Mouse (Mus musculus): ENCODE data around the gene Ccl21a. TPM values are rescaled to one million over a fixed set of nuclear protein-coding genes. Genes with fewer than 3 reads are reported as not detected.
"Not testable (repeated sequence)": the region's sequence is repeated elsewhere in the genome, so short reads cannot be mapped to it uniquely, and the experiment has no call there.

The Ccl21a gene
- polyA plus RNA-seq (2012), result not detected in 2 replicates

DNA sequence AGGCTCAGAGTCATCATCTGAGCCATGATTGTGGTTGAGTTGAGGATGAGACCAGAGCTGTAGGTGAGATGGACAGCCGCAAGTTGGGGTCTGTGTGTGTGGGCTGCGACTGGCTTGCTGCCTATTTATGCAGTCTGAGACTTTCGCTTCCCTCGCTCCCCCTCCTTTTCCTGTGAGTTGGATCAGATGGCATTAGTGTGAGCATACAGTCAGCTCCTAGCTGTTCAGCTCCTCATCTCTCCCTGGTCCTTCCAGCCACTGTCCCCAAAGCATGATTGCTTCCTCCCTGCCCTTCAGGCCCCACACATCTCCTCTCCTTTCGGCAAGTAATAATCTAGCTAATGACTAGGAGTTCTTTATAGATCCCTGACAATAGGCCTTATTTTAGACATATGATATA lies at the start of gene Ccl21a:
TSS of gene Ccl21a (minus strand) at position 101 of the 400 bp plus-strand sequence.
- H3K4me1 ChIP-seq (ENCODE audit: control insufficient read depth); H3K36me3 ChIP-seq (ENCODE audit: control insufficient read depth); H3K4me3 ChIP-seq (replicated peaks); H3K27me3 ChIP-seq (ENCODE audit: control insufficient read depth); H3K9me3 ChIP-seq (ENCODE audit: control insufficient read depth, low read length): not testable (repeated sequence)

DNA sequence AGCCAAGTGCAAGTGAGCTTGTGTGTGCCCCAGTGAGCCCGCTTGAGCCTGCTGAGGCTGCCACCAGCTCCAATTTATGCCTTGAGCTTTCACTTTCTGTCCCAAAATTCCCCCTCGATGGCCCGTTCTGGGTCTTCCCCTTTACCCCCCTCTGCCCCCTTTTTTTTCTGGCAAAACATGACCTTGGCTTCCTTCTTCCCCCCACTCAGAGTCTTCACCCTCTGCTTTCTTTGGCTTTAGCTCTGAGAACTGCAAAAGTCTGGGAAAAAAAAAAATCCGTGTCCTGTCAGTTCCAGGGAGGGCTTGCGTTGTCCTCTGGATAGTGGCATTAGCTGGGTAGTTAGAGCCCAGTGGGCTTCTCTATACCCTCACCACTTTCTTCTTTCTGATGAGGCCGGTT lies 17.3 kb downstream of the Ccl21a start, which contains the start of gene Ccl19:
TSS of gene Ccl19 (minus strand) at position 101 of the 400 bp plus-strand sequence.
- H3K4me3 ChIP-seq (replicated peaks); H3K4me1 ChIP-seq (ENCODE audit: control insufficient read depth); H3K9me3 ChIP-seq (ENCODE audit: control insufficient read depth, low read length); H3K36me3 ChIP-seq (ENCODE audit: control insufficient read depth); H3K27me3 ChIP-seq (ENCODE audit: control insufficient read depth): not testable (repeated sequence)

DNA sequence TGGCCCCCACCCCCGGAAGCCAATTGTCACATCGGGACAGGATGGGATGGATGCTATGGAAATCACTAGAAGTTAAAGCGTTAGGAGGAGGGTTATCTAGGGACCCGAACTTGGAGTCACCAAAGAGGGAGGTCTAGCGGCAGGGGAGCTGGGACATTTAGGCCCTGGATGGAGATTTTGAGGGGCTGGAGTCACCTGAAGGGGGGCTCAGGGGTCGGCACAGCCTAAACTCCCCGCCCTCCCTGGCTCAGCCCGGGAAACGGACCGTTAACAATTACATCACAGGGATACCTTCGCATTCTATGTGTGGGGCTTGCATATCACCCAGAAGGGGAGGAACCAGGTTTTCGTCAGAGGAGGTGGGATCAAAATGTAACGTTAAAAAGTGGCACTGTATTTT lies 38.5 kb downstream of the Ccl21a start, which contains the start of gene 4930578G10Rik:
TSS of gene 4930578G10Rik (plus strand) at position 301 of the 400 bp plus-strand sequence.
- H3K9me3 ChIP-seq (ENCODE audit: control insufficient read depth, low read length); H3K4me3 ChIP-seq (replicated peaks); H3K36me3 ChIP-seq (ENCODE audit: control insufficient read depth); H3K27me3 ChIP-seq (ENCODE audit: control insufficient read depth); H3K4me1 ChIP-seq (ENCODE audit: control insufficient read depth): not testable (repeated sequence)

Other genes with a start within 250 kb of the Ccl21a start
- gene Fam205a2, start 245.8 kb downstream of the Ccl21a start, polyA plus RNA-seq (2012), result not detected in 2 replicates
- not detected in 2 replicates for gene Gm10591, start 161.8 kb downstream of the Ccl21a start, polyA plus RNA-seq (2012)
- not detected in 2 replicates for gene Gm2564, start 144.3 kb downstream of the Ccl21a start, polyA plus RNA-seq (2012)
- gene Ccl27b, start 118.7 kb downstream of the Ccl21a start, polyA plus RNA-seq (2012), result not detected in 2 replicates
- gene Il11ra2, start 112.1 kb downstream of the Ccl21a start, polyA plus RNA-seq (2012), result 0.03 TPM in 1 of 2 replicates, not detected in the other
- gene 4930578G10Rik, start 38.4 kb downstream of the Ccl21a start, polyA plus RNA-seq (2012), result not detected in 2 replicates
- gene Ccl19, start 17.4 kb downstream of the Ccl21a start, polyA plus RNA-seq (2012), result not detected in 2 replicates
- 0.01 TPM in 1 of 2 replicates, not detected in the other for gene Fam205a1, start 79.9 kb upstream of the Ccl21a start, polyA plus RNA-seq (2012)
- gene Gm12394, start 82.8 kb upstream of the Ccl21a start, polyA plus RNA-seq (2012), result not detected in 2 replicates
- not detected in 2 replicates for gene Fam205c, start 100.2 kb upstream of the Ccl21a start, polyA plus RNA-seq (2012)
- gene Phf24, start 142.7 kb upstream of the Ccl21a start, polyA plus RNA-seq (2012), result not detected in 2 replicates
- gene Dnajb5, start 175.8 kb upstream of the Ccl21a start, polyA plus RNA-seq (2012), result 0.01 TPM in 1 of 2 replicates, not detected in the other
- not detected in 2 replicates for gene 1700022I11Rik, start 195.6 kb upstream of the Ccl21a start, polyA plus RNA-seq (2012)
- gene Vcp, start 226.5 kb upstream of the Ccl21a start, polyA plus RNA-seq (2012), result 5.6 and 6.3 TPM in 2 replicates
- 0.62 and 0.83 TPM in 2 replicates for gene Fancg, start 236.5 kb upstream of the Ccl21a start, polyA plus RNA-seq (2012)

Data from erythroblast, embryonic 14.5 days (primary cell).